Mouse (Mus musculus) thymus, postnatal 25 days (tissue): ENCODE data around the gene Dnajc16.

Experiments used
- DNase-seq: peaks from one replicate; pipeline ENCODE4 v3.0.0; 2022

The Dnajc16 gene

GRCm38 (mm10) chr4:141760942-141761341, 29.8 kb downstream of the Dnajc16 start:
- no peak for DNase-seq

- DNase-seq, result no peak
Observed at GRCm38 (mm10) chr4:141758874-141759542, 31.7 kb downstream of the Dnajc16 start.

GRCm38 (mm10) chr4:141757124-141757523, 33.6 kb downstream of the Dnajc16 start:
- no peak for DNase-seq

GRCm38 (mm10) chr4:141755375-141755930, 35.3 kb downstream of the Dnajc16 start:
- DNase-seq, result no peak

- DNase-seq, result no peak
Observed at GRCm38 (mm10) chr4:141752076-141752421, 38.7 kb downstream of the Dnajc16 start.

- DNase-seq, result no peak
Observed at GRCm38 (mm10) chr4:141751419-141752075, 39.2 kb downstream of the Dnajc16 start.

GRCm38 (mm10) chr4:141750826-141751225, 39.9 kb downstream of the Dnajc16 start:
- no peak for DNase-seq

- DNase-seq, result no peak
Observed at GRCm38 (mm10) chr4:141749557-141749956, 41.2 kb downstream of the Dnajc16 start.

- DNase-seq, result no peak
Observed at GRCm38 (mm10) chr4:141746578-141747346, 44.0 kb downstream of the Dnajc16 start, which contains the start of gene Agmat. TSS of gene Agmat (plus strand) at chr4:141746672.

GRCm38 (mm10) chr4:141742381-141742780, 48.4 kb downstream of the Dnajc16 start:
- no peak for DNase-seq

- no peak for DNase-seq
Observed at GRCm38 (mm10) chr4:141741856-141742255, 48.9 kb downstream of the Dnajc16 start.

GRCm38 (mm10) chr4:141738015-141738414, 52.7 kb downstream of the Dnajc16 start:
- DNase-seq, result no peak

- no peak for DNase-seq
Observed at GRCm38 (mm10) chr4:141736856-141737255, 53.9 kb downstream of the Dnajc16 start.

- no peak for DNase-seq
Observed at GRCm38 (mm10) chr4:141735206-141735560, 55.5 kb downstream of the Dnajc16 start.

GRCm38 (mm10) chr4:141734446-141735205, 56.1 kb downstream of the Dnajc16 start:
- DNase-seq, result peak; percentile 90

GRCm38 (mm10) chr4:141731766-141732165, 59.0 kb downstream of the Dnajc16 start:
- no peak for DNase-seq

- no peak for DNase-seq
Observed at GRCm38 (mm10) chr4:141730401-141730800, 60.3 kb downstream of the Dnajc16 start.

GRCm38 (mm10) chr4:141729266-141729665, 61.5 kb downstream of the Dnajc16 start:
- no peak for DNase-seq

- DNase-seq, result no peak
Observed at GRCm38 (mm10) chr4:141725738-141726137, 65.0 kb downstream of the Dnajc16 start.

- DNase-seq, result no peak
Observed at GRCm38 (mm10) chr4:141725277-141725676, 65.5 kb downstream of the Dnajc16 start.

GRCm38 (mm10) chr4:141724594-141724993, 66.1 kb downstream of the Dnajc16 start:
- no peak for DNase-seq

- no peak for DNase-seq
Observed at GRCm38 (mm10) chr4:141723673-141724068, 67.1 kb downstream of the Dnajc16 start.
